Mouse (Mus musculus) erythroblast, embryonic 14.5 days (primary cell): ENCODE results near the gene Gxylt2.

Experiments
- GATA1 ChIP-seq: IDR thresholded peaks from 2 replicates; pipeline ENCODE4 v1.6.1; 2012; ENCODE audit warnings: low read length, inconsistent platforms, mixed read lengths
- TAL1 ChIP-seq: IDR thresholded peaks from 3 replicates; pipeline ENCODE4 v1.6.1; 2012; ENCODE audit warnings: low read length, inconsistent platforms, mixed read lengths

DNA sequence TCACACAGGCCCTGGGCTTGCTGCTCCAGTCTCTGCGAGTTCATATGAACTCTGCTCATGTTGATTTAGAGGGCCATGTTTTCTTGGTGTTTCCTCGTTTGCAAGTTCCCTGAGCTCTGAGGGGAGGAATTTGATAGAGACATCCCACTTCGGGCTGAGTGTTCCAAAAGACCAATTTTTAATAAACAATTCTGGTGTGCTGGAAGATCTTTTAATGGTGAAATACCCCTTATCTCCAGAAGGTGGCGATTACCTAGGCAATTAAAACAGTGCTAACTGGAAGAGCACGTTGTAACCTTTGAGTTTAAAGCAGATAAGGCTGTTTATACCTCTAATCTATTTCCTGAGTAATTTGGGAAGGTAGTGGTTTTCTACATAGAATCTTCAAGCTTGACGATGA, 29.6 kb upstream of the Gxylt2 start:
- TF ChIP-seq GATA1 (no peak), TAL1 (no peak)
